Mouse (Mus musculus) embryonic facial prominence, embryonic 11.5 days (tissue): ENCODE results near the gene Sipa1l1. TPM values are rescaled to one million over a fixed set of nuclear protein-coding genes. Genes with fewer than 3 reads are reported as not detected.

Source experiments
- ATAC-seq: fragments of 200-750 bp; cut with Nextera tagmentation; replicated peaks from 2 replicates; pipeline ENCODE4 v1.8.0; 2017; ENCODE audit warnings: low read depth; ENCODE audit not compliant: insufficient number of reproducible peaks, low FRiP score, low TSS enrichment
- DNase-seq: peaks from one replicate; pipeline ENCODE4 v3.0.0-alpha.2; 2015; ENCODE audit warnings: low spot score
- H3K27ac ChIP-seq: fragments of 300-500 bp; sonication (generic); replicated peaks from 2 replicates; pipeline ENCODE4 v1.5.1; 2014; ENCODE audit warnings: mild to moderate bottlenecking, low read depth, low read length, control low read depth
- H3K27me3 ChIP-seq: fragments of 300-500 bp; sonication (generic); 2 replicates; pipeline ENCODE4 v1.6.1; 2014; ENCODE audit warnings: mild to moderate bottlenecking, low read length, moderate library complexity, mixed read lengths; ENCODE audit not compliant: control insufficient read depth, insufficient read depth
- H3K36me3 ChIP-seq: fragments of 300-500 bp; sonication (generic); replicated peaks from 2 replicates; pipeline ENCODE4 v1.6.1; 2014; ENCODE audit warnings: low read depth, mild to moderate bottlenecking, low read length, moderate library complexity, mixed read lengths; ENCODE audit not compliant: control insufficient read depth, insufficient read depth
- H3K4me1 ChIP-seq: fragments of 300-500 bp; sonication (generic); 2 replicates; pipeline ENCODE4 v1.6.1; 2014; ENCODE audit warnings: low read length, mixed read lengths; ENCODE audit not compliant: control insufficient read depth, insufficient read depth
- H3K4me2 ChIP-seq: fragments of 300-500 bp; sonication (generic); 2 replicates; pipeline ENCODE4 v1.6.1; 2014; ENCODE audit warnings: low read depth, mild to moderate bottlenecking, control low read depth, low read length, moderate library complexity
- H3K4me3 ChIP-seq: fragments of 300-500 bp; sonication (generic); 2 replicates; pipeline ENCODE4 v1.5.1; 2014; ENCODE audit warnings: low read depth, low read length, control low read depth
- H3K9ac ChIP-seq: fragments of 300-500 bp; sonication (generic); replicated peaks from 2 replicates; pipeline ENCODE4 v1.6.1; 2014; ENCODE audit warnings: mild to moderate bottlenecking, control low read depth, low read length
- H3K9me3 ChIP-seq: fragments of 300-500 bp; sonication (generic); replicated peaks from 2 replicates; pipeline ENCODE4 v1.6.1; 2016; ENCODE audit warnings: mild to moderate bottlenecking, low read length, inconsistent platforms, mixed read lengths; ENCODE audit not compliant: control insufficient read depth
- WGBS: fragments of 180-500 bp; shearing (Covaris S2); extraction: QIAGEN DNeasy Blood & Tissue Kit; methylation state at CpG from one replicate; pipeline ENCODE4 v1.1.7; 2014; 5-methylcytosine and 5-hydroxymethylcytosine counted together
- polyA plus RNA-seq: library from polyadenylated mRNA; unstranded; fragments of >200 nt; fragmentation: Nextera tagmentation; extraction: Ambion mirVana; gene quantifications from 2 replicates; pipeline ENCODE4 v1.2.1, GENCODE M21; 2014

Gene Sipa1l1
- polyA plus RNA-seq, 1 experiment from 2014 or later = 26.8 TPM

GRCm38 (mm10) chr12:82247371-82248258 lies 78.5 kb downstream of the Sipa1l1 start:
- Histone ChIP-seq H3K4me3 (no peak overlapping the region), H3K27ac (no peak overlapping the region), H3K4me2 (no peak overlapping the region), H3K9ac (no peak overlapping the region), H3K4me1 (no peaks in the 10 kb centered on the region), H3K9me3 (no peaks in the 10 kb centered on the region), H3K36me3 (no peaks in the 10 kb centered on the region), H3K27me3 (no peaks in the 10 kb centered on the region)
- DNase-seq = no peak
- 92% methylated on average over 14 of the region's 14 CpGs for WGBS
- no peak for ATAC-seq

- Histone ChIP-seq H3K36me3 (no peaks in the 10 kb centered on the region), H3K27me3 (no peaks in the 10 kb centered on the region), H3K4me1 (no peaks in the 10 kb centered on the region), H3K9me3 (no peaks in the 10 kb centered on the region), H3K4me3 (no peak overlapping the region), H3K27ac (no peak overlapping the region), H3K9ac (no peak overlapping the region), H3K4me2 (no peak overlapping the region)
- ATAC-seq = no peak
- DNase-seq = no peak
- WGBS = 85% methylated on average over 3 of the region's 3 CpGs
Observed at GRCm38 (mm10) chr12:82248501-82248900, 79.4 kb downstream of the Sipa1l1 start.

DNA sequence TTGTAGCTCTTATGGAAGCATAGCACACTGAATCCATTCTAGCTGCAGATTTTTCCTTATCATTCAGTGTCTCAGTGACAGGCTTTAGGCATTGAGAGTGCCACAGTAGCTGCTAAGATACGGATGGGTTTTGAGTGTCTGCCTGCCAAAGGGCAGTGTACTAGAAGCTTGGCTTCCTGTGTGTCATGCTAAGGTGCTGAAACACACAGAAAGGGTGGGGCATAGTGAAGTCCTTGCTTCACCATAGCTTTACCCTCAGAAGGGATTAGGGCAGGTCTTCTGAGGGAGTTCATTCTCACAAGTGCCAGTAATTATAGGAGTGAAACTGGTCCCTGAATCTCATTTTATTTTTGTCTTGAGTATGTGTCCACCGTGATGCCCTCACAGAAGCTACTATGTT lies 82.2 kb downstream of the Sipa1l1 start:
- Histone ChIP-seq H3K4me3 (no peak overlapping the region), H3K36me3 (no peaks in the 10 kb centered on the region), H3K4me2 (no peak overlapping the region), H3K4me1 (no peaks in the 10 kb centered on the region), H3K9ac (no peak overlapping the region), H3K27me3 (no peaks in the 10 kb centered on the region), H3K27ac (no peak overlapping the region), H3K9me3 (no peaks in the 10 kb centered on the region)
- DNase-seq (no peak), ATAC-seq (no peak)
- WGBS = 92% methylated on average over 2 of the region's 2 CpGs

DNA sequence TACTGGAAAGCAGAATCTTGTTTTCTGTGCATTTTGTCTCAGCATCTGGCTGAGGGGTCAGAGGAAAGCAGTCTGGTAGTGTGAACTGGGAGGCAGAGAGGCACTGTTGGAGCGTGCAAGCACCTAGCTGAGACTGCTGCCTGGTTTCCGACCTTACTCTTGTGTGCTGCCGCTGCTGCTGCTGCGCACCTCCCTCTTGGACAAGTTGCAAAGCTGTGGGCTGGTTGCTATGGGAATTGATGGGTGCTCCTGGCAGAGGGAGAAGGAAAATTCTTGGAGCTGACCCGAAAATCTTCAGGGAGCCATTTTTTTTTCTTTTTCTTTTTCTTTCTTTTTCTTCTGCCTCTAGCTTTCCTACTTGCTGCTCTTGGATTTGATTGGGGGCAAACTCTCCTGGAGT lies 85.0 kb downstream of the Sipa1l1 start:
- no peak overlapping the region for H3K9ac ChIP-seq
- H3K4me2 ChIP-seq = no peak overlapping the region
- H3K36me3 ChIP-seq = no peaks in the 10 kb centered on the region
- no peak overlapping the region for H3K27ac ChIP-seq
- no peak for ATAC-seq
- no peak for DNase-seq
- H3K9me3 ChIP-seq = no peaks in the 10 kb centered on the region
- H3K4me3 ChIP-seq = no peak overlapping the region
- H3K4me1 ChIP-seq = no peaks in the 10 kb centered on the region
- WGBS = 86% methylated on average over 5 of the region's 5 CpGs
- no peaks in the 10 kb centered on the region for H3K27me3 ChIP-seq

GRCm38 (mm10) chr12:82256012-82256411 lies 86.9 kb downstream of the Sipa1l1 start:
- H3K4me1 ChIP-seq = no peaks in the 10 kb centered on the region
- 75% methylated on average over 5 of the region's 5 CpGs for whole genome bisulfite sequencing
- no peaks in the 10 kb centered on the region for H3K36me3 ChIP-seq
- H3K4me3 ChIP-seq = no peak overlapping the region
- ATAC-seq = no peak
- no peak overlapping the region for H3K4me2 ChIP-seq
- H3K9ac ChIP-seq = no peak overlapping the region
- no peak overlapping the region for H3K27ac ChIP-seq
- H3K27me3 ChIP-seq = no peaks in the 10 kb centered on the region
- DNase-seq = no peak
- no peaks in the 10 kb centered on the region for H3K9me3 ChIP-seq

DNA sequence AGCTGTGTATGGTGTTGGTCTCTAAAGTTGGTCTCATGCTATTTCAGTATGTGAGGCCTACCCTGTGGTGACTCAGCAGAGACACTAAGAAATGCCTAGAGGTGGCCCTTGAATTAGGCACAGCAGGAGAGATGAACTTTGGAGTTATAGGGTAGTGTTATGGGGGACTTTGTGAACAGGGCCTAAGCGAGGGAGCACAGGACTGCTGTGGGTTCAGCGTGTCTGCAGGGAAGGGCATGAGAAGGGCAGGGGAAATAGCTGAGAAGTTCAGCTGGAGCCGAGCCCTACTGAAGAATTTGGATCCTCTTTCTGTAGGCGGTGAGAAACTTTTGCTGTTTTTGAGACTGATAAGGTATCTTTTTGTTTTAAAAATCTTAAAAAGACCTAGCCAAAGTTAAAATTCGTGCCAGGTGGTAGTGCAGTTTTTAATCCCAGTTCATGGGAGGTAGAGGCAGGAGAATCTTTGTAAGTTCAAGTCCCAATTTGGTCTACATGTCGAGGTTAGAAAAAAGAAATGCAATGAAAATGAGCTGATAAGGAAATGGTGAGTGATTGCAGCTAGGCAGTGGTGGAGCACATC lies 87.9 kb downstream of the Sipa1l1 start:
- WGBS = 91% methylated on average over 6 of the region's 6 CpGs
- no peak overlapping the region for H3K9ac ChIP-seq
- no peaks in the 10 kb centered on the region for H3K9me3 ChIP-seq
- H3K36me3 ChIP-seq = no peaks in the 10 kb centered on the region
- H3K4me1 ChIP-seq = no peaks in the 10 kb centered on the region
- H3K4me2 ChIP-seq = no peak overlapping the region
- no peaks in the 10 kb centered on the region for H3K27me3 ChIP-seq
- no peak overlapping the region for H3K27ac ChIP-seq
- H3K4me3 ChIP-seq = no peak overlapping the region
- DNase-seq (no peak), ATAC-seq (no peak)

GRCm38 (mm10) chr12:82257994-82258785 lies 89.1 kb downstream of the Sipa1l1 start:
- no peak overlapping the region for H3K27ac ChIP-seq
- no peaks in the 10 kb centered on the region for H3K9me3 ChIP-seq
- no peak overlapping the region for H3K4me3 ChIP-seq
- no peaks in the 10 kb centered on the region for H3K4me1 ChIP-seq
- no peaks in the 10 kb centered on the region for H3K36me3 ChIP-seq
- ATAC-seq (no peak), DNase-seq (no peak)
- no peak overlapping the region for H3K9ac ChIP-seq
- no peaks in the 10 kb centered on the region for H3K27me3 ChIP-seq
- no peak overlapping the region for H3K4me2 ChIP-seq
- 81% methylated on average over 6 of the region's 6 CpGs for WGBS

- ATAC-seq = no peak
- no peaks in the 10 kb centered on the region for H3K27me3 ChIP-seq
- no peaks in the 10 kb centered on the region for H3K36me3 ChIP-seq
- no peak overlapping the region for H3K4me3 ChIP-seq
- no peak overlapping the region for H3K9ac ChIP-seq
- DNase-seq = no peak
- no peak overlapping the region for H3K27ac ChIP-seq
- WGBS = 94% methylated on average over 7 of the region's 7 CpGs
- H3K9me3 ChIP-seq = no peaks in the 10 kb centered on the region
- H3K4me2 ChIP-seq = no peak overlapping the region
- no peaks in the 10 kb centered on the region for H3K4me1 ChIP-seq
Observed at GRCm38 (mm10) chr12:82263443-82263842, 94.3 kb downstream of the Sipa1l1 start.
